Mouse (Mus musculus): Measurements from ENCODE around the gene Hsd11b1.

- TF ChIP-seq ZC3H11A (IDR thresholded peaks at IDR 0.05; ENCODE audit: low read depth, low read length) (no peak), CTCF (conservative IDR thresholded peaks at IDR 0.05 in 1 of 2, IDR thresholded peaks at IDR 0.05 in 1 of 2; ENCODE audit: low read depth in 2 of 2, low read length in 2 of 2) (no peak), POLR2A (IDR thresholded peaks at IDR 0.05; ENCODE audit: low read depth, low read length) (no peak), MAZ (IDR thresholded peaks at IDR 0.05; ENCODE audit: low read depth, low read length) (no peak), MAX (IDR thresholded peaks at IDR 0.05; ENCODE audit: low read length) (no peak), EP300 (IDR thresholded peaks at IDR 0.05; ENCODE audit: low read length) (no peak)
These were observed 1.9 kb downstream of the Hsd11b1 start for GRCm38 (mm10) chr1:193261897-193262548.
